Mouse (Mus musculus) small intestine, adult 2 months (tissue): ENCODE measurements around the gene Efemp2. TPM values are rescaled to one million over a fixed set of nuclear protein-coding genes. Genes with fewer than 3 reads are reported as not detected.

Experiments used
- H3K27ac ChIP-seq: fragments of 200-500 bp; 2 replicates; pipeline ENCODE4 v1.5.1; 2012; ENCODE audit warnings: low read depth, low read length, control low read depth, inconsistent platforms; ENCODE audit not compliant: insufficient read depth
- H3K27me3 ChIP-seq: fragments of 200-500 bp; 2 replicates; pipeline ENCODE4 v1.6.1; 2012; ENCODE audit warnings: mild to moderate bottlenecking, moderate library complexity, low read length, inconsistent platforms; ENCODE audit not compliant: control insufficient read depth, insufficient read depth
- H3K36me3 ChIP-seq: fragments of 200-500 bp; 2 replicates; pipeline ENCODE4 v1.6.1; 2012; ENCODE audit warnings: mild to moderate bottlenecking, low read length, control low read depth, inconsistent platforms; ENCODE audit not compliant: control insufficient read depth, insufficient read depth
- H3K4me1 ChIP-seq: fragments of 200-500 bp; 2 replicates; pipeline ENCODE4 v1.6.1; 2012; ENCODE audit warnings: low read length, inconsistent platforms, mixed read lengths; ENCODE audit not compliant: control insufficient read depth, insufficient read depth, insufficient read length
- H3K4me3 ChIP-seq: fragments of 200-500 bp; 2 replicates; pipeline ENCODE4 v1.5.1; 2012; ENCODE audit warnings: low read depth, mild to moderate bottlenecking, control low read depth, inconsistent platforms, low read length, moderate library complexity
- CTCF ChIP-seq: fragments of 200-500 bp; IDR thresholded peaks from 2 replicates; pipeline ENCODE4 v1.5.1; 2012; ENCODE audit warnings: low read depth, mild to moderate bottlenecking, control low read depth, inconsistent platforms, low read length, moderate library complexity, mixed read lengths; ENCODE audit not compliant: insufficient replicate concordance, insufficient read length; ENCODE audit errors: extremely low read depth
- POLR2A ChIP-seq: fragments of 200-500 bp; IDR thresholded peaks from 2 replicates; pipeline ENCODE4 v1.6.1; 2012; ENCODE audit warnings: low read depth, mild to moderate bottlenecking, control low read depth, inconsistent platforms, low read length, moderate library complexity
- WGBS: fragments of 180-500 bp; shearing (Covaris S2); methylation state at CpG from one replicate; pipeline ENCODE4 v1.1.7; 2018; 5-methylcytosine and 5-hydroxymethylcytosine counted together
- polyA plus RNA-seq: library from polyadenylated mRNA; depleted of rRNA; stranded (reverse); fragments of >200 nt; gene quantifications from 2 replicates; pipeline ENCODE4 v1.2.3, GENCODE M21; 2012

Gene Efemp2
- polyA plus RNA-seq, 1 experiment = 26.5 TPM

GRCm38 (mm10) chr19:5494314-5494713 is 20.6 kb downstream of the Efemp2 start:
- WGBS = 46% methylated on average over 3 of the region's 3 CpGs
- Histone ChIP-seq H3K27me3 (no peaks in the 10 kb centered on the region), H3K4me3 (no peak overlapping the region), H3K27ac (peak overlapping the region; percentile 98), H3K4me1 (peaks cover 8% of the 10 kb centered on the region; the same call in 1 of the 2 replicates), H3K36me3 (peaks cover 41% of the 10 kb centered on the region)
- TF ChIP-seq CTCF (no peak), POLR2A (no peak)

- Histone ChIP-seq H3K4me3 (no peak overlapping the region), H3K27me3 (no peaks in the 10 kb centered on the region), H3K36me3 (peaks cover 41% of the 10 kb centered on the region), H3K27ac (no peak overlapping the region), H3K4me1 (peaks cover 10% of the 10 kb centered on the region; the same call in 1 of the 2 replicates)
- TF ChIP-seq POLR2A = no peak
- TF ChIP-seq CTCF = no peak
- WGBS = 78% methylated on average over 12 of the region's 12 CpGs
These were observed 21.7 kb downstream of the Efemp2 start for GRCm38 (mm10) chr19:5495353-5496051.

GRCm38 (mm10) chr19:5496052-5496370 is 22.3 kb downstream of the Efemp2 start:
- Histone ChIP-seq H3K27ac (no peak overlapping the region), H3K36me3 (peaks cover 41% of the 10 kb centered on the region), H3K27me3 (no peaks in the 10 kb centered on the region), H3K4me3 (no peak overlapping the region), H3K4me1 (peaks cover 13% of the 10 kb centered on the region; the same call in 1 of the 2 replicates)
- TF ChIP-seq CTCF (no peak), POLR2A (no peak)
- WGBS = 81% methylated on average over 16 of the region's 16 CpGs

GRCm38 (mm10) chr19:5500330-5500875 is 26.6 kb downstream of the Efemp2 start:
- peak overlapping the region; percentile 77 for H3K27ac ChIP-seq
- peaks cover 18% of the 10 kb centered on the region for H3K36me3 ChIP-seq
- no peak for TF ChIP-seq POLR2A
- no peak for TF ChIP-seq CTCF
- no peaks in the 10 kb centered on the region for H3K27me3 ChIP-seq
- H3K4me1 ChIP-seq = peaks cover 6% of the 10 kb centered on the region; the same call in 1 of the 2 replicates
- WGBS = 49% methylated on average over 2 of the region's 2 CpGs
- H3K4me3 ChIP-seq = no peak overlapping the region

GRCm38 (mm10) chr19:5503687-5504086 is 29.9 kb downstream of the Efemp2 start, which contains the start of gene 1700020D05Rik:
Gene 1700020D05Rik (minus strand): TSS chr19:5503787.
- H3K4me3 ChIP-seq = no peak within 1 kb of the TSS
- peaks cover 6% of the 10 kb centered on the region; the same call in 1 of the 2 replicates for H3K4me1 ChIP-seq
- H3K27me3 ChIP-seq = no peaks in the 10 kb centered on the region
- TF ChIP-seq CTCF (no peak), POLR2A (no peak)
- no peaks in the 10 kb centered on the region for H3K36me3 ChIP-seq
- no peak within 1 kb of the TSS for H3K27ac ChIP-seq
- 38% methylated on average over 17 of the region's 17 CpGs for WGBS

- peak within 1 kb of the TSS; percentile 66 for H3K4me3 ChIP-seq
- H3K27me3 ChIP-seq = no peaks in the 10 kb centered on the region
- peak; percentile 20; the same call in 1 of the 2 replicates for TF ChIP-seq CTCF
- TF ChIP-seq POLR2A = no peak
- H3K27ac ChIP-seq = peak within 1 kb of the TSS; percentile 26; the same call in 1 of the 2 replicates
- 4% methylated on average over 47 of the region's 47 CpGs for WGBS
- H3K36me3 ChIP-seq = no peaks in the 10 kb centered on the region
- H3K4me1 ChIP-seq = peaks cover 17% of the 10 kb centered on the region
These were observed 36.6 kb downstream of the Efemp2 start, which contains the start of gene Snx32 for GRCm38 (mm10) chr19:5510031-5511026. Gene Snx32 (minus strand): TSS chr19:5510538.
